Comparison of ENCODE assay signal across 27 mouse cellular contexts in the genomic region with DNA sequence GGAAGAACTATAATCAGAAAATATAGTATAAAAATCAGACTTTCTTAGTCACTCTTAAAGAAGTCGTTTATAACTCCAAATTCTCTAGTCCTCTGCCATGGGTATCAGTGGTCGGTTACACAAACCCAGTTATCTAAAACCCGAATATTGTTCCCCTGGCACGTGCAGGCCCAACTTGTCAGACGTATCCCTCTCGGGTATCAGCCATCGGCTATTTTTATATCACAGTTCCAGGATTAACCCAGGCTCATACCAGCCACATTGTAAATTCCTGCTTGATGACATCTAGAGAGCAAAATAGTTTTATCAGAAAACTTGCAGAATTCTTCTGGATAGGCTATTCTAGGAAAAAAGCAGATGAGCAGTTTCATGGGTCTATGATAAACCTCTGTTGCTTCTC. TPM values are rescaled to one million over a fixed set of nuclear protein-coding genes. Genes with fewer than 3 reads are reported as not detected.
DNase-seq lines count a peak whose midpoint lies in the region; ATAC-seq and TF ChIP-seq lines count a peak whose summit lies in the region.
"Had no signal": no experiment of that assay in that cellular context is flagged by ENCODE, and none has a peak within 500 bp of the region (broad histone marks: within the 10 kb centered on the region; RNA-seq: fewer than 3 reads in every experiment).

No protein-coding gene starts in this region.

- no peak for TF ChIP-seq CTCF in liver, embryonic 14.5 days (IDR thresholded peaks at IDR 0.05; ENCODE audit: low read depth)
- no peak for TF ChIP-seq CTCF in gastrocnemius, adult 2 months (IDR thresholded peaks at IDR 0.05)

- H3K4me1 ChIP-seq in liver, embryonic 14.5 days (replicated peaks; ENCODE audit: control insufficient read depth in 2 of 2, insufficient read depth in 2 of 2, low read length in 1 of 2) = peaks cover 15 to 28% of the 10 kb centered on the region in 2 experiments
- peaks cover 16% of the 10 kb centered on the region for H3K4me1 ChIP-seq in liver, embryonic 11.5 days (replicated peaks; ENCODE audit: control insufficient read depth, insufficient read depth, low read length)
- H3K4me1 ChIP-seq in heart, embryonic 10.5 days = peaks cover 18% of the 10 kb centered on the region
- H3K4me1 ChIP-seq in heart, embryonic 16.5 days (ENCODE audit: control insufficient read depth, insufficient read depth, low read length) = peaks cover 24% of the 10 kb centered on the region
- H3K4me1 ChIP-seq: embryonic facial prominence, embryonic 12.5 days; hindbrain, embryonic 10.5 days; limb, embryonic 15.5 days had no signal

- intact Hi-C loops in gastrocnemius, adult 2 months (cut with DNase I) = no loop called here

- 0 out of 2 replicates have a peak, but pooled peaks have one; percentile 28 for ATAC-seq in liver, embryonic 14.5 days (ENCODE audit: insufficient read depth)
- ATAC-seq in liver, embryonic 11.5 days (replicated peaks; ENCODE audit: low FRiP score) = no peak
- ATAC-seq in heart, embryonic 16.5 days (replicated peaks; ENCODE audit: extremely low read depth, insufficient read depth, low FRiP score) = peak; percentile 89
- ATAC-seq in monocyte, adult 5-6 weeks (replicated peaks; ENCODE audit: insufficient number of reproducible peaks, low FRiP score, low TSS enrichment, poor library complexity, severe bottlenecking) = no peak
- ATAC-seq: forebrain, postnatal 0 days; hindbrain, postnatal 0 days; intestine, embryonic 16.5 days had no signal

- no peak for DNase-seq in liver, embryonic 14.5 days (ENCODE audit: low read depth in 3 of 3, low spot score in 3 of 3)
- DNase-seq in liver, embryonic 11.5 days (ENCODE audit: low spot score) = no peak
- DNase-seq in heart, embryonic 10.5 days (ENCODE audit: low spot score) = no peak
- DNase-seq in gastrocnemius, adult 2 months = no peak
- no peak for DNase-seq in frontal cortex, postnatal 36 days (ENCODE audit: low spot score in 2 of 2)
- DNase-seq: adrenal gland, postnatal 10 days; cerebellum, adult 18-20 months; cerebellum, postnatal 25 days; forebrain, postnatal 0 days; gastrocnemius, postnatal 36 days; kidney, postnatal 25 days; layer of hippocampus, postnatal 36 days; lung, embryonic 14.5 days; lung, postnatal 36 days; midbrain, embryonic 14.5 days; right cerebral cortex, postnatal 14 days; spleen, adult 18-20 months; thymus, postnatal 25 days had no signal

- H3K27ac ChIP-seq in liver, embryonic 14.5 days = no peak overlapping the region
- no peak overlapping the region for H3K27ac ChIP-seq in liver, embryonic 11.5 days (ENCODE audit: low read depth, low read length)
- H3K27ac ChIP-seq in heart, embryonic 10.5 days = peak overlapping the region; percentile 47; the same call in 1 of the 2 replicates
- peak overlapping the region; percentile 89 for H3K27ac ChIP-seq in heart, embryonic 16.5 days (ENCODE audit: low read length)
- H3K27ac ChIP-seq in gastrocnemius, adult 2 months = no peak overlapping the region
- H3K27ac ChIP-seq: embryonic facial prominence, embryonic 12.5 days; hindbrain, embryonic 10.5 days; hindbrain, postnatal 0 days; limb, embryonic 15.5 days; neural tube, embryonic 12.5 days had no signal

- no peak overlapping the region for H3K9ac ChIP-seq in liver, embryonic 14.5 days (replicated peaks)
- H3K9ac ChIP-seq in liver, embryonic 11.5 days (ENCODE audit: low read depth, low read length) = no peak overlapping the region
- no peak overlapping the region for H3K9ac ChIP-seq in heart, embryonic 16.5 days (ENCODE audit: low read length)
- H3K9ac ChIP-seq: embryonic facial prominence, embryonic 12.5 days; forebrain, postnatal 0 days; limb, embryonic 15.5 days; lung, embryonic 14.5 days; neural tube, embryonic 12.5 days had no signal

- no peak overlapping the region for H3K4me2 ChIP-seq in liver, embryonic 14.5 days (ENCODE audit: low read depth)
- H3K4me2 ChIP-seq in liver, embryonic 11.5 days = no peak overlapping the region
- H3K4me2 ChIP-seq in heart, embryonic 16.5 days (ENCODE audit: low read depth, low read length) = 0 out of 2 replicates have a peak overlapping the region, but pooled peaks have one; percentile 0
- H3K4me2 ChIP-seq: embryonic facial prominence, embryonic 12.5 days; limb, embryonic 15.5 days; lung, embryonic 14.5 days; neural tube, embryonic 12.5 days had no signal

- H3K9me3 ChIP-seq in liver, embryonic 14.5 days (ENCODE audit: control insufficient read depth, low read length) = no peaks in the 10 kb centered on the region
- no peaks in the 10 kb centered on the region for H3K9me3 ChIP-seq in liver, embryonic 11.5 days (ENCODE audit: control insufficient read depth, low read length)
- no peaks in the 10 kb centered on the region for H3K9me3 ChIP-seq in heart, embryonic 10.5 days
- no peaks in the 10 kb centered on the region for H3K9me3 ChIP-seq in heart, embryonic 16.5 days (replicated peaks; ENCODE audit: control insufficient read depth, low read length)
- H3K9me3 ChIP-seq: embryonic facial prominence, embryonic 12.5 days; hindbrain, embryonic 10.5 days; limb, embryonic 15.5 days; megakaryocyte, embryonic 14.5 days; neural tube, embryonic 12.5 days had no signal

- no peaks in the 10 kb centered on the region for H3K36me3 ChIP-seq in liver, embryonic 14.5 days (replicated peaks; ENCODE audit: control insufficient read depth, insufficient read depth, low read depth)
- no peaks in the 10 kb centered on the region for H3K36me3 ChIP-seq in liver, embryonic 11.5 days (ENCODE audit: control insufficient read depth, insufficient read depth, low read length)
- H3K36me3 ChIP-seq in heart, embryonic 10.5 days = no peaks in the 10 kb centered on the region
- H3K36me3 ChIP-seq in heart, embryonic 16.5 days (ENCODE audit: control insufficient read depth, insufficient read depth) = no peaks in the 10 kb centered on the region
- H3K36me3 ChIP-seq: embryonic facial prominence, embryonic 12.5 days; hindbrain, embryonic 10.5 days; limb, embryonic 15.5 days; neural tube, embryonic 12.5 days had no signal

- 16% methylated on average over 7 of the region's 7 CpGs for WGBS in liver, embryonic 14.5 days (ENCODE audit: insufficient replicate concordance)
- WGBS in liver, embryonic 11.5 days = 53% methylated on average over 7 of the region's 7 CpGs
- WGBS in heart, embryonic 10.5 days = 36% methylated on average over 7 of the region's 7 CpGs
- WGBS in heart, embryonic 16.5 days = 23% methylated on average over 7 of the region's 7 CpGs

- no peak overlapping the region for H3K4me3 ChIP-seq in liver, embryonic 14.5 days (ENCODE audit: insufficient read depth in 1 of 2, low read depth in 2 of 2, low read length in 2 of 2)
- no peak overlapping the region for H3K4me3 ChIP-seq in liver, embryonic 11.5 days (ENCODE audit: low read depth, low read length)
- no peak overlapping the region for H3K4me3 ChIP-seq in heart, embryonic 10.5 days
- no peak overlapping the region for H3K4me3 ChIP-seq in heart, embryonic 16.5 days (ENCODE audit: low read length)
- H3K4me3 ChIP-seq in gastrocnemius, adult 2 months = no peak overlapping the region
- H3K4me3 ChIP-seq: embryonic facial prominence, embryonic 12.5 days; hindbrain, embryonic 10.5 days; limb, embryonic 15.5 days; megakaryocyte, embryonic 14.5 days; neural tube, embryonic 12.5 days had no signal

- no peaks in the 10 kb centered on the region for H3K27me3 ChIP-seq in liver, embryonic 14.5 days (ENCODE audit: control insufficient read depth, insufficient read depth, low read length)
- no peaks in the 10 kb centered on the region for H3K27me3 ChIP-seq in liver, embryonic 11.5 days (replicated peaks; ENCODE audit: control insufficient read depth, insufficient read depth, low read length)
- no peaks in the 10 kb centered on the region for H3K27me3 ChIP-seq in heart, embryonic 10.5 days (ENCODE audit: insufficient read depth, poor library complexity, severe bottlenecking)
- no peaks in the 10 kb centered on the region for H3K27me3 ChIP-seq in heart, embryonic 16.5 days (ENCODE audit: control insufficient read depth, insufficient read depth, low read length)
- H3K27me3 ChIP-seq: embryonic facial prominence, embryonic 12.5 days; limb, embryonic 15.5 days; megakaryocyte, embryonic 14.5 days; neural tube, embryonic 12.5 days had no signal

- no peak for TF ChIP-seq EP300 in liver, embryonic 14.5 days (IDR thresholded peaks at IDR 0.05; ENCODE audit: low read depth)

RNA-seq across cellular contexts. Expression of gene Htr2a, which starts 16.6 kb away (rescaled TPM):
- 0.16 and 0.23 TPM in 2 replicates for polyA plus RNA-seq in liver, embryonic 14.5 days (2012; rRNA removed)
- polyA plus RNA-seq in liver, embryonic 14.5 days (2014; fragmentation: Nextera tagmentation; extraction: Ambion mirVana) = 0.23 and 0.29 TPM in 2 replicates
- polyA plus RNA-seq in liver, embryonic 11.5 days (2014; fragmentation: Nextera tagmentation; extraction: Ambion mirVana) = 0.36 and 0.49 TPM in 2 replicates
- 0.20 and 0.37 TPM in 2 replicates for polyA plus RNA-seq in heart, embryonic 10.5 days (2016; fragmentation: Nextera tagmentation; extraction: Ambion mirVana)
- 0.79 and 0.88 TPM in 2 replicates for polyA plus RNA-seq in heart, embryonic 16.5 days (2015; fragmentation: Nextera tagmentation; extraction: Ambion mirVana)
- total RNA-seq in monocyte, adult 5-6 weeks (2017) = 0.10 TPM in 1 of 3 replicates, not detected in the others
- under 1 TPM; 0.15 to 0.20 TPM for total RNA-seq in gastrocnemius, adult 2 months (2021)

Comparison
In these comparisons a context has a peak if more than half of its experiments do, and no peak if none do; other contexts are left out.
1. ATAC-seq: peak in liver, embryonic 14.5 days (single experiment) and heart, embryonic 16.5 days (single experiment); none in liver, embryonic 11.5 days (single experiment) and monocyte, adult 5-6 weeks (single experiment).
2. H3K27ac ChIP-seq: peak in heart, embryonic 10.5 days (single experiment) and heart, embryonic 16.5 days (single experiment); none in liver, embryonic 14.5 days (single experiment), liver, embryonic 11.5 days (single experiment) and gastrocnemius, adult 2 months (single experiment).